Mouse (Mus musculus) hindbrain, postnatal 0 days (tissue): ENCODE results near the gene Spata45. TPM values are rescaled to one million over a fixed set of nuclear protein-coding genes. Genes with fewer than 3 reads are reported as not detected.
"Not testable (repeated sequence)": the region's sequence is repeated elsewhere in the genome, so short reads cannot be mapped to it uniquely, and the experiment has no call there.

Experiments
- ATAC-seq: fragments of 200-750 bp; cut with Nextera tagmentation; 2 replicates; pipeline ENCODE4 v1.8.0; 2017; ENCODE audit warnings: mild to moderate bottlenecking, moderate TSS enrichment, moderate library complexity
- DNase-seq: peaks from one replicate; pipeline ENCODE4 v3.0.0-alpha.2; 2015; ENCODE audit warnings: low spot score
- H3K27ac ChIP-seq: fragments of 300-500 bp; sonication (generic); 2 replicates; pipeline ENCODE4 v1.5.1; 2014; ENCODE audit warnings: mild to moderate bottlenecking
- H3K27me3 ChIP-seq: fragments of 300-500 bp; sonication (generic); 2 replicates; pipeline ENCODE4 v1.6.1; 2014; ENCODE audit warnings: low read length, mixed read lengths; ENCODE audit not compliant: insufficient read depth
- H3K36me3 ChIP-seq: fragments of 300-500 bp; sonication (generic); 2 replicates; pipeline ENCODE4 v1.6.1; 2014; ENCODE audit warnings: low read length, mixed read lengths; ENCODE audit not compliant: insufficient read depth
- H3K4me1 ChIP-seq: fragments of 300-500 bp; sonication (generic); 2 replicates; pipeline ENCODE4 v1.6.1; 2014; ENCODE audit warnings: antibody characterized with exemption, low read length, mixed read lengths; ENCODE audit not compliant: insufficient read depth
- H3K4me2 ChIP-seq: fragments of 300-500 bp; sonication (generic); 2 replicates; pipeline ENCODE4 v1.6.1; 2014; ENCODE audit warnings: low read depth, mild to moderate bottlenecking, low read length, moderate library complexity, mixed read lengths
- H3K4me3 ChIP-seq: fragments of 300-500 bp; sonication (generic); 2 replicates; pipeline ENCODE4 v1.5.1; 2014; ENCODE audit warnings: low read length
- H3K9ac ChIP-seq: fragments of 300-500 bp; sonication (generic); replicated peaks from 2 replicates; pipeline ENCODE4 v1.6.1; 2014; ENCODE audit warnings: mild to moderate bottlenecking, low read length, moderate library complexity, mixed read lengths
- H3K9me3 ChIP-seq: fragments of 300-500 bp; sonication (generic); 2 replicates; pipeline ENCODE4 v1.6.1; 2016; ENCODE audit warnings: low read length, mixed read lengths
- CTCF ChIP-seq: IDR thresholded peaks from 2 replicates; pipeline ENCODE4 v1.5.1; 2016; ENCODE audit warnings: antibody characterized with exemption, control low read depth, low read depth
- WGBS: fragments of 180-500 bp; shearing (Covaris S2); extraction: QIAGEN DNeasy Blood & Tissue Kit; methylation state at CpG from one replicate; pipeline ENCODE4 v1.1.7; 2014; 5-methylcytosine and 5-hydroxymethylcytosine counted together
- polyA plus RNA-seq: library from polyadenylated mRNA; unstranded; fragments of >200 nt; fragmentation: Nextera tagmentation; extraction: Ambion mirVana; gene quantifications from 2 replicates; pipeline ENCODE4 v1.2.1, GENCODE M21; 2015
- total RNA-seq: library from RNA; depleted of rRNA; stranded (reverse); fragments of >200 nt; gene quantifications from 2 replicates; pipeline ENCODE4 v1.2.3, GENCODE M21; 2014

The Spata45 gene
- total and polyA plus RNA-seq, 2 experiments from 2014 or later, result not detected

DNA sequence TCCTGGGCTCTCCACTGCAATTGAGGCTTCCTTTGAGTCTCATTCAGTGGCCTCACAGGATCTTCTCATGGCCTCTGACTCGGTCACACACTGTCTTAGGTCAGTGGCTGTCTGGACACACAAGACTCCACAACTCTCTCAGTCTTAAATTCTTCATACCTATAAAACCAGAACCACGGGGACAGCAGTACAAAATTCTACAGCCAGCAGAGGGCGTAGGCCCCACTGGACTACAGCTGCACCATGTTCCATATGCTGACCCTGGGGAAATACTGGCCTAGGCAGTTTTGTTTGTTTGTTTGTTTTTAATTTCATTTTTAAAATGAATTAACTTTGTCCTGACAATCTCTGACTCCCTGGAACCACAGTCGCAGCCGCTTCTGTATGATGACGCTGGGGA is 34.2 kb upstream of the Spata45 start:
- 0 out of 2 replicates have a peak, but pooled peaks have one; percentile 35 for ATAC-seq
- Histone ChIP-seq H3K9me3 (peaks cover 6% of the 10 kb centered on the region; the same call in 1 of the 2 replicates), H3K27me3 (no peaks in the 10 kb centered on the region), H3K9ac (no peak overlapping the region), H3K4me1 (no peaks in the 10 kb centered on the region), H3K4me2 (no peak overlapping the region), H3K36me3 (peaks cover 10% of the 10 kb centered on the region), H3K4me3 (no peak overlapping the region), H3K27ac (no peak overlapping the region)
- TF ChIP-seq CTCF, result peak; percentile 56
- peak; percentile 33 for DNase-seq
- WGBS, result 68% methylated on average over 6 of the region's 6 CpGs

DNA sequence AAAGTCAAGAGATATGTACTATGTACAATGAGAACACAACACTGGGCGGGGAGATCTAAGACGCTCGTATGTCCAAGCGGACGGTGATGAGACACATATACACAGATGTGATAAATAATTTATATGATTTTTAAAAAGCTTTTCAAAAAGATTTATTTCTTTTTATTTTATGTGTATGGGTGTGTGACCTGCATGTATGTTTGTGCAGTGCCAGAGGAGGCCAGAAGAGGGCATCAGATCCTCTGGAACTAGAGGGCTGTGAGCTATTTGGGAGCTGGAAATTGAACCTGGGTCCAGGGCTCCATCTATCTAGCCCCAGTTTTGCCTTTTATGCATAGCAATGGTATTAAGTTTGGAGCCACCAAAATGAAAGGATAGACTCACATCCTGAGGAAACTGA is 27.7 kb upstream of the Spata45 start:
- TF ChIP-seq CTCF, result peak; percentile 38
- no peaks in the 10 kb centered on the region for H3K9me3 ChIP-seq
- H3K36me3 ChIP-seq, result peaks cover 36% of the 10 kb centered on the region
- DNase-seq (no peak), ATAC-seq (no peak)
- 96% methylated on average over 5 of the region's 5 CpGs for whole genome bisulfite sequencing
- H3K27me3 ChIP-seq, result no peaks in the 10 kb centered on the region
- H3K4me3 ChIP-seq, result no peak overlapping the region
- H3K27ac ChIP-seq, result no peak overlapping the region
- no peak overlapping the region for H3K4me2 ChIP-seq
- no peak overlapping the region for H3K9ac ChIP-seq
- no peaks in the 10 kb centered on the region for H3K4me1 ChIP-seq

DNA sequence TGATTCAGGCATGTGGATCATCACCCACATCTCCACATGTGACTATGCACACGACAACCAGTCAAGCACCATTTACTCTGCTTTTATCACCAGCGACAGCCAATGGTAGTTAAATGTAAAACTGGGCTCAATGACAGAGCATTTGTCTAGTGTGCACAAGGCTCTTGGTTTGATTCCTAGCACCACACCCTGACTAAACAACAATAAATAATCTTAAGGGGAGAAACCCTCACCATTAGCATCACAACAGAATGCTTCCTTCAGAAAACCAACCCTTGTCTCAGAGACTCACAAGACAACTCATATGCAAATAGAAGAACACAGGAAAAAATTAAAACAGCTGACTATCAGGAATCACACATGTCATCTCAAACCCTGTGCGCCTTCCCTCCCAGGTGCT is 22.2 kb upstream of the Spata45 start:
- H3K9me3 ChIP-seq, result no peaks in the 10 kb centered on the region
- H3K4me1 ChIP-seq, result no peaks in the 10 kb centered on the region
- no peak overlapping the region for H3K4me3 ChIP-seq
- no peak overlapping the region for H3K27ac ChIP-seq
- peaks cover 26% of the 10 kb centered on the region for H3K36me3 ChIP-seq
- DNase-seq, result no peak
- TF ChIP-seq CTCF, result no peak
- no peak for ATAC-seq
- no peaks in the 10 kb centered on the region for H3K27me3 ChIP-seq
- H3K4me2 ChIP-seq, result no peak overlapping the region
- H3K9ac ChIP-seq, result no peak overlapping the region
- WGBS, result over 99% methylated on average over 3 of the region's 3 CpGs

DNA sequence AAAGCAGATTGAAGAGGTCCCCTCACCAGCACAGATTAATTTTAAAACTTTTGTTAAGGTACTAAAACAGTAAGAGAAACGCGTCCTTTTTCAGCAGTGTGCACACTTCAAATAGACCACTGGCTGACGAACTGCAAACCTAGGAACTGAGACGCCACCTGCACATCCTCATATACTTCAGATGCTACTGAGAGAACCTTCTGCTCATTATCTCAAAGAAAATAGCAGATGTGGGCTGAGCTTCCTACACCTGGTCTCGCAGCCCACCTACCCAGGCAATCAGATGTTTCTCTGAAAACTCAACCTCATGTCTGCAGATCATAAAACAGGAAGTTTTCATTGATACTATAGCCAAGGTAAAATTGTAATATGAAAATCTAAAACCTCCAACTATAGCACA is 16.6 kb upstream of the Spata45 start:
- peaks cover 5% of the 10 kb centered on the region; the same call in 1 of the 2 replicates for H3K36me3 ChIP-seq
- no peaks in the 10 kb centered on the region for H3K9me3 ChIP-seq
- H3K4me1 ChIP-seq, result peaks cover 3% of the 10 kb centered on the region; the same call in 1 of the 2 replicates
- no peak for DNase-seq
- no peak overlapping the region for H3K4me3 ChIP-seq
- ATAC-seq, result no peak
- WGBS, result 90% methylated on average over 5 of the region's 5 CpGs
- TF ChIP-seq CTCF, result no peak
- no peak overlapping the region for H3K27ac ChIP-seq
- H3K4me2 ChIP-seq, result no peak overlapping the region
- H3K27me3 ChIP-seq, result no peaks in the 10 kb centered on the region
- H3K9ac ChIP-seq, result no peak overlapping the region

DNA sequence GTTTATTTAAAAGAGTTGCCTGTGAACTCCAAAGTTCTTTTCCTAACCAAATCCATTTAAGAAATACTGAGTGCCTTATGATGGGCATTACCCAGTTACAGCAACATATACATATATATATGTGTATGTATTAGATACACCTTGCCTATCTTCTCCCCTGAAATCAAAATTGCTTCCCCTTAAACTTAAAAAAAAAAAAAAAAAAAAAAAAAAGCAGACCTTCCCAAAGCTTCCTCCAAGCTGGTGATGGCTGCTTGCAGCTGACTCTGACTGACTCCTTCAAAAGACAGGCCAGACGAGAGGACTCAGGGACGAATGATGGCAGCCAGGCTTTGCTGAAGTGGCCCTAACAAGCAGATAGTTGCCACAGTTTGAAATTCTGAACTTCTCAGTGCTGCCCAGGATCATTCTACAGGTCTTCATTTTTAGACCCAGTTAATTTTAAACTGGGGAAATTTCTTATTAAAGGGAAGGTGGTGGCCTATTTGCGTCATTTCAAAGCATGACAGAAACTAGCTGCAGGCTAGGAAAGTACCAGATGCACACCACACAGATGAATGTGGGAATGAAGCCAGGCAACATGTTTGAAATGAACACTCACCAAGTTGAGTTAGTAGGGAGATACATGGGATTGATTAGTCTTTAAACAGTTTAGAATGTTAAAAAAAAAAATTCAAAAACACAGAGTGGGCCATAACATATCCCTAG is 16.1 kb upstream of the Spata45 start:
- ATAC-seq, result no peak
- WGBS, result 81% methylated on average over 3 of the region's 3 CpGs
- no peak for TF ChIP-seq CTCF

DNA sequence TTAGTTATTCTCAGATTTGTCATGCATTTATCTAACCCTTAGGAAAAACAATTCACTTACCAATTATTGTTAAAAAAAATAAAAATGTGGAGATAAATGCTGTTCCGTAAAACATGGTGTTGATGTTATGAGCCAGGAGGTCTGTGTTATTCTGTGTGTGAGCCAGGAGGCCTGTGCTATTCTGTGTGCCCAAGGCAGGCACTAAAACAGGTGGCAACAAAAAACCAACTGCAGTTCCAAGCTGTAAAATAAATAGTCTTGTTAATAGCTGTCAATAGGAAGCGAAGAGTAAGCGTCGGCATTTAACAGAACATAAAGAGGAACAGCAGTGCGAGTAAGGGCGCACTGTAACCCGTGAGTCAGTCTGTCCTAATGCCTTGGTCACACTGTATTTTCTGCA is 15.4 kb upstream of the Spata45 start:
- peaks cover 4% of the 10 kb centered on the region; the same call in 1 of the 2 replicates for H3K36me3 ChIP-seq
- no peak overlapping the region for H3K9ac ChIP-seq
- no peak for DNase-seq
- 85% methylated on average over 7 of the region's 7 CpGs for WGBS
- no peak for ATAC-seq
- peaks cover 6% of the 10 kb centered on the region; the same call in 1 of the 2 replicates for H3K4me1 ChIP-seq
- H3K27ac ChIP-seq, result no peak overlapping the region
- H3K4me3 ChIP-seq, result no peak overlapping the region
- H3K9me3 ChIP-seq, result no peaks in the 10 kb centered on the region
- H3K4me2 ChIP-seq, result no peak overlapping the region
- no peaks in the 10 kb centered on the region for H3K27me3 ChIP-seq
- no peak for TF ChIP-seq CTCF

More for the DNA sequence above, 16.1 kb upstream of the Spata45 start:
- H3K9ac ChIP-seq, result no peak overlapping the region
- no peak for DNase-seq
- H3K4me2 ChIP-seq, result no peak overlapping the region
- no peaks in the 10 kb centered on the region for H3K27me3 ChIP-seq
- H3K27ac ChIP-seq, result no peak overlapping the region
- H3K4me1 ChIP-seq, result peaks cover 6% of the 10 kb centered on the region; the same call in 1 of the 2 replicates
- H3K36me3 ChIP-seq, result peaks cover 4% of the 10 kb centered on the region; the same call in 1 of the 2 replicates
- H3K9me3 ChIP-seq, result no peaks in the 10 kb centered on the region
- no peak overlapping the region for H3K4me3 ChIP-seq

DNA sequence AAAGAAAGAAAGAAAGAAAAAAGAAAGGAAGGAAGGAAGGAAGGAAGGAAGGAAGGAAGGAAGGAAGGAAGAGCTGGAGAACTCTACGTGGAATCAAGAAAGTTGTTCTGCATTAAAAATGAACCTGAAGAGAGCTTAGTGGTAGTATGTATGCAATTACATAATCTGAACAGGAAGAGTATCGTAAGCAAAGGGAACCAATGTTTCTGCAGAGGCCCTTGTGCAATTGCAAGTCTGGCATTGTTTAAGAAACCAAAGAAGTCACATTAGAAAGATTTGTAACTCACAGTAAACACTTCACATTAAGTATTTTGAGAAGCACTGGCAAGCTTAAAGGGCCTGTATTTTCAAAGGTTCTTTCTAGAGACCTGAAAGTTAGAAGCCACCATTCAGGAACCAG is 13.3 kb upstream of the Spata45 start:
- Histone ChIP-seq H3K4me1 (peaks cover 13% of the 10 kb centered on the region), H3K9ac (no peak overlapping the region), H3K27me3 (no peaks in the 10 kb centered on the region), H3K27ac (no peak overlapping the region), H3K9me3 (no peaks in the 10 kb centered on the region), H3K36me3 (no peaks in the 10 kb centered on the region), H3K4me2 (no peak overlapping the region), H3K4me3 (no peak overlapping the region)
- ATAC-seq, result no peak
- TF ChIP-seq CTCF, result no peak
- WGBS, result 90% methylated on average over 2 of the region's 2 CpGs
- no peak for DNase-seq

DNA sequence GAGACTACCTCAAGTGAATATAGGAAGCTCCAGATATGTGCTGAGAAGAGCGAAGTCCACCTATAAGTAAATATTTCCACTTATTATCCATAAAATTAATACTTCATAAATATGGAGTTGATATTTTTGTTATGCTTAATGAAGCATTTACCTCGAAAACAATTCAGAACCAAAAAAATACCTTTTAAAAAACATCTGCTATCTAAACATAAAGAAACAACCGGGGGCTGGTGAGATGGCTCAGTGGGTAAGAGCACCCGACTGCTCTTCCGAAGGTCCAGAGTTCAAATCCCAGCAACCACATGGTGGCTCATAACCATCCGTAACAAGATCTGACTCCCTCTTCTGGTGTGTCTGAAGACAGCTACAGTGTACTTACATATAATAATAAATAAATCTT is 12.6 kb upstream of the Spata45 start:
- not testable (repeated sequence) for H3K4me2 ChIP-seq, H3K27ac ChIP-seq, H3K9ac ChIP-seq, H3K36me3 ChIP-seq, DNase-seq, H3K4me3 ChIP-seq, H3K9me3 ChIP-seq, ATAC-seq, H3K27me3 ChIP-seq
- WGBS, result 96% methylated on average over 5 of the region's 6 CpGs
- H3K4me1 ChIP-seq, result peaks cover 13% of the 10 kb centered on the region
